Mouse (Mus musculus) olfactory bulb, adult 2 months (tissue): ENCODE data around the gene Aim2.

Experiments
- CTCF ChIP-seq: fragments of 200-500 bp; IDR thresholded peaks from 2 replicates; pipeline ENCODE4 v1.5.1; 2012; ENCODE audit warnings: low read depth, mild to moderate bottlenecking, low read length, moderate library complexity; ENCODE audit not compliant: insufficient read depth
- POLR2A ChIP-seq: fragments of 200-500 bp; IDR thresholded peaks from 2 replicates; pipeline ENCODE4 v1.6.1; 2012; ENCODE audit warnings: mild to moderate bottlenecking, low read depth, low read length, moderate library complexity; ENCODE audit not compliant: insufficient read depth

GRCm38 (mm10) chr1:173329743-173330142 is 20.9 kb upstream of the Aim2 start:
- TF ChIP-seq CTCF (no peak), POLR2A (no peak)
